Mouse (Mus musculus): ENCODE results near the gene Dnajc6.

The Dnajc6 gene

DNA sequence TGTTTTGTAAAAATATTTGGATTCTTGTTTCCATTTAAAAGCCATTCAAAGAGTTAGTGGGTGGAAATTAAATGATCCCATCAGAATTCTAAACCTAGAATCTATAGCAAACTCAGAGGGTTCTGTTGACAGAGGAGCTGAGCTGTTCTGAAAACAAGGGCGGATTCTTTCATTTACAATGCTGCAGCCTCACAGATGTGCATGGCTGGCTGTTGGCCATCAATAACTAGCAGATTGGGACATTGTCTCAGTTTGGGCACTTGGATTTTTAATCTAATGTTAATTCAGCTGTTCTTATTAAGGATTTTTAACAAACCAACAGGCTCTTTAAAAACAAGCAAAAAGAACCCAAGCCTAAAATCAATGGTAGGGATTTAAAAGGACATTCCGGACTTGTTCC, 75.7 kb downstream of the Dnajc6 start:
- DNase-seq = no peak

DNA sequence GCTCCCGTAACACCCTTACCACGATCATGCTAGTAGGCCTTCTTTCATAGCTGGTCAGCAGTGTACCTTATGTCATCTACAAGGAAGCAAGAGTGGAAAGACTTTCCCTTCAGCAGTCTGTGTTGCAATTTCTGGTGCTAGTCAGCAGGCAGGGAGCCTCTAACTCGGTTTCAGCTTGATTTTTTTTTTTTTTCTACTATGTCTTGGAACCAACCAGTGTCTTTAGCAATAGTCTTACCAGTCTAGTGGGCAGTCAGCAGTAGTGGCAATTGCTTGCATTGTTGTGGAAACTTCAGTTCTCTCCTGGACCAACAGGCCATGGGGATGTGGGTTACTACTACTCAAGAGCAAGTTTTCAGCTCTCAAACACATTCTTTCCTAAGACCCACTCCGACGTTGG, 78.9 kb downstream of the Dnajc6 start:
- DNase-seq = no peak

DNA sequence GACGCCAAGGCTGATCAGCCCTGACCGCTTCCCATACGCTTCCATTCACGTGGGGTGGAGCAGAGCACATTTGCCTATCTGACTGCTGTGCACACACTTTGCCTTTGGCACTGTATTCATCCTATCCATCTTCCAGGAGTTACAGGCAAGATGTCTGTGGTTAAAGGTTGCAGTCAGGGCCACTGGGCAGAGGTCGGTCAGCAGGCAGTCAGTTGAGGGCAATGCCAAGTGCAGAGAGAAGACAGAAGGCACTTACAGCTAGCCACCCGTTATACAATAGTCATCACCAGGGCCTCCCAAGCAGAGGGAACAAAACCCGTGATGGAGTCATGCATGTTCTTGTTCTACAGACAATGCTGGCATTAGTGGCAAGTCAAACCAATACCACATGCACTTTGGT, 82.3 kb downstream of the Dnajc6 start:
- DNase-seq = peak; percentile 43

GRCm38 (mm10) chr4:101579517-101579916, 83.1 kb downstream of the Dnajc6 start:
- DNase-seq = no peak

DNA sequence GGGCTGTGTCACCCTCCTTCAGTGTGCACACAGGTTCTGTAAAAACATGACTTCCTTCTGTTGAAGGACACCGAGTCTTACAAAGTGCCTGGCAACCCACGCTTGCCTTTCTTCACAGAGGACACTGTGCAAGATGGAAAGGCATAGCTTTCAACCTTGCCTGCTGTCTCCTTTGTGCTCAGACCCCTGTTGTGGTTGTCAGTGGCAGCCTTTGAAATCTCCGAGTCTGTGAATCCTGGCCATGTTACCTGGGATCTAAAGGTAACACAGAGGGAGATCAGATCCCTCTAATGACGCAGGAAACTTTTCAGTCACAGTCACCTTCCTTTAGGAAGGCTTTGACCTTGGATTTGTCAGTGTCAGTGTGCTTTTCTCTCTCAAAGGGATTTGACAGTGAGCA, 84.7 kb downstream of the Dnajc6 start:
- no peak for DNase-seq

DNA sequence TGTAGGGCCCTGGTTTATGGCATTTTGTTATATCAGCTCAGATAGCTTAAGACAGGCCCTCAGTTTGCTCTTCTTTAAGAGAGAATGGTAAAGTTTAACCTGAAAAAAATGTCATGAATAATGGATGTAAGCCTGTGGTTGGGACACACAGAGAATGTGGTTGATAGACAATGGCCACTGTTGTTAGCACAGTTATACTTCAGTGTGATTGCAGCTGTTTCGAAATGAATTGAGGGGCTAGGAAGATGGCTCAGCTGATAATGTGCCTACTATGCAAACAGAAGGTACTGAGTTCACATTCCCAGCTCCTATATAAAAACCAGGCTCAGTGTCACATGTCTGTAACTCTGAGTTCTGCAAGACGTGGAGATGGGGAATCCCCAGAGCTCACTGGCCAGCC, 86.4 kb downstream of the Dnajc6 start:
- no peak for DNase-seq

DNA sequence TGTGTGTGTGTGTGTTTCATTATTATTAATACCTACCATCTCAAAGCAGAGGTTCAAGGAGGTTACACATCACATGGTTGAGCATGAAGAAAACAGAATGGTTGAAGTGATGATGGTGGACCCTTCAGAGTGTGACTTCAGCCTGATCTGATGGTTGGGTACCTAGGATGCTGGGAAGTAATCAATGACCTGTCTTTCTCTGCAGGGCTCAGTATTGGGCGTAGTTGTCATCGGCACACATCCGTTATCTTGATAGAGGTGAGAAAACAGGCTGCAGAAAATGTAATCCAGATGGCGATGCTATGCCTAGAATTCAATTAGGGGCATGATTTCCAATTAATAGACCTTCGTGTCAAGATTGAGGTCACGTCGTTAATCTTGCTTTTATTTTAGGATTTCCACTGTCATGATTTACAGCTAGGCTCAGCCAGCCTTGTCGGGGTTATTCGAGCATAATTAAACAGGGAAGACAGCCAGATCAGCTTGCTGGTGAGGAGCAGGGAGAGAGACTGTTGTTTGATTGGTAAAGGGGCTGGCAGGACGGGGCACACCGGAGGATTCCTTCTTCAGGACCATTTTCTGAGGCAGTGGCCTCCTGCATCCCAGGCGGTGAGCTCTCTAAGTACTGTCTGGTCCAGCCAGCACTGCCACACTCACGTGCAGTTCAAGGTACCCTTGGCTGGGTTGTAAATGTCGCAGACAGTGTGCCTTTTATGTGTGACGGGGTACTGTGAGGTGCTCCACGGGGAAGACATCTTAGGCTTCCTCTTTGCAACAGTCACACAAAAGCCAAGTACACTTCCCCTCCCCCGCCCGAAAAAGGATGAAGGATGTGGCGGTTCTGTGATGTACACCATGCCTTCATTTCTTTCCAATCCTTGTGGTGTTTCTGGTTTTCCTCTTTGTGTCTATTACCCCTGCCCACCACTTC, 88.3 kb downstream of the Dnajc6 start:
- DNase-seq = peak; percentile 56

- DNase-seq = no peak
These were observed 89.2 kb downstream of the Dnajc6 start for GRCm38 (mm10) chr4:101585455-101586184.

GRCm38 (mm10) chr4:101588932-101589331, 92.5 kb downstream of the Dnajc6 start:
- no peak for DNase-seq

DNA sequence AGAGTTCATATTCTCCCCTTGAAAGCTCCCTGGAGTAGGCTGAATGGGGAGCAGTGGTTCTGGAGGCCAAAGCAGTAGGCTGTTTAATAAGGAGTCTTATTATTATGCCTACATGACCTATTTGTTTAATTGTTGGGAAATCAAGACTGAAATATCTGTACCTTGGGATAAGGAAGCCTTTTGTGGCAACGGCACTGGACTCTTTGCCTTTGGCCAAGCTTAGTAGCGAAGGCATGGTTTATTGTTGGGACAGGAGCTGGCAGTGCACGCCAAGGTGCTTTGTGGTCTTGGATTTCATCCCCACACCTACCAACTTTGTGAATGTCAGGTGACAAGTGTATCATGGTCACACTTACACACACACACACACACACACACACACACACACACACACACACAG, 93.3 kb downstream of the Dnajc6 start:
- no peak for DNase-seq

DNA sequence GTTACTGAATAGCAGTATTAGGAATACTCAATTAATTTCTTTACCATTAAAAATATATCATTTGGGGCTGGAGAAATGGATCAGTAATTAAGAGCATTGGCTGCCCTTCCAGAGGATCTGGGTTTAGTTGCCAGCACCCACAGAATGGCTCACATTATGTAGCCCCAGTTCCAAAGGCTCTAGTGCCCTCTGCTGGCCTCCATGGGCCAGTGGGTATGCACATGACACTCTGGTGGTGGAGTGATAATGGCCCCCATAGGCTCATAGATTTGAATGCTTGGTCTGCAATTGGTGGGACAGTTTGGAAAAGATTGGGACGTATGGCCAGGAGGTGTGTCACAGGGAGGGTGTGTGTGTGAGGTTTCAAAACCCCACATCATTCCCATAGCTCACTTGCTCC, 95.0 kb downstream of the Dnajc6 start:
- no peak for DNase-seq

DNA sequence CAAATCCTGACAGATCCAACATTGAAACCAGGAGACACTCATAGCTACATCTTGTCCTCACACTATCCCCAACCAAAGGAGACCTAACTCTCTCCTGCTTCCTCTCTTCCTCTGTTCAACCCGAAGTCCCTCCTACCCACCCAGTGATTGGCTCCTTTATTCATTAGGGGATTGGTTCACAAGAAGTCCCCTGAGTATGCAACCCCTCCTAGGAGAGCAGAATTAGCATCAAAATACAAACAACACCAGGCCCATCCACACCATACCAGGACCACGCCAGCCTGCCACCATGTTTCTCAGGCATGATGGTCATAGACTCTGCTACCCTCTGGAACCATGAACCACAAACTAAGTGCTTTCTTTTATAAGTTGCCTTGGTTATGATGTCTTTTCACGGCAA, 96.0 kb downstream of the Dnajc6 start:
- DNase-seq = no peak

DNA sequence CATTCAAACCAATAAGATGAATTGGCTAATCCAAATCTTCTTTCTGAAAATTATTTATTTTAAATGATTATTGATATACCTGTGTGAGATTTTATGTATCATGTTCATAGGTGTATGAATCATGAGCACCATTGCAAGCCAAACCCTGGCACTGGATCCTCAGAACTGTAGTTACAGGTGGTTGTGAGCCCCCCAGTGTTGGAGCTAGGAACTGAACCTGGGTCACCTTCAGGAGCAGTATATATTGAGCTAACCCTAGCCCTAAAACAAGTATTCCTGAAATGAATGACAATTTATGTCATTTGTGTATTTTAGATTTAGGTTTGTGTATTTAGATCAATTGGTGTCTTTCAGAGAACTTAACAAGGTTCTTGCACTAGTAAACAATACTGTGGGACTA, 105.3 kb downstream of the Dnajc6 start:
- DNase-seq = no peak

GRCm38 (mm10) chr4:101603635-101604034, 107.2 kb downstream of the Dnajc6 start:
- peak; percentile 68 for DNase-seq

DNA sequence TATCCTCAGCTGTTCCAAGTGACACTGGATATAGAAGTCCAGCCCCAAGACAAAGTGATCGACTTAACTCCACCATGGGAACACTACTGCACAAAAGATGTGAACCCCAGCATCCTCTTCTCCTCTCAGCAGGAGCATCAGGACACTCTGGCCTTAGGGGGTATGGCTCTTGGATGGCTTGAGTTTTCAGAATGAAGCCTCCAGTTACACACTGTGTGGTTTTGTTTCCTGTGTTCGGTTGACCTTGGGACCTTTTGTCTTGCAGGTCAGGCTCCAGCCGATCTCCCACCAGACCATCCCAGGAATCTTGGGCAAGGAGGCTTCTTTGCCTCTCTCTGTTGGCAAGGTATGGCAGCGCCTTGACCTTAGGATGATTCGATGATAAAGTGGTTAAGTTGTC, 120.1 kb downstream of the Dnajc6 start:
- DNase-seq = no peak

GRCm38 (mm10) chr4:101617742-101618141, 121.3 kb downstream of the Dnajc6 start:
- DNase-seq = no peak

- DNase-seq = no peak
These were observed 123.8 kb downstream of the Dnajc6 start for GRCm38 (mm10) chr4:101620206-101620605.

GRCm38 (mm10) chr4:101621241-101621640, 124.8 kb downstream of the Dnajc6 start:
- DNase-seq = no peak

GRCm38 (mm10) chr4:101625278-101625677, 128.8 kb downstream of the Dnajc6 start:
- no peak for DNase-seq

DNA sequence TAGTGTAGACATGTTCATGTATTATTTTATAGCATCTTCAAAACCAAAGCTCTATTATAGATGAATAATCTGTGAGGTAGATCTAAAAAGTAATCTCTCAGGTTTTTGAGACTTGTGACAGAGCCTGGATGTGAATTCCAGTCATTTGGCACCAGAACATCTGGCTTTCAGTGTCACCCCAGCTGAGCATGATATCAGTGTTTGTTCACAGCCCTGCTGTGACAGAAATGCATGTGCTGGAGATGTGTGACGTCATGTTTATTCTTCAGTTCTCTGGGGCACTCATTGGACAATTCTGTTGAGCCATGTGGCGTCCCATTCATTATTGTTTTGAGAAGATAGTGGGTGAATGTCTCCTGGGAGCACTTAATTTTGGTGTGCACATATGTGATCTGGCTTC, 139.1 kb downstream of the Dnajc6 start:
- no peak for DNase-seq

GRCm38 (mm10) chr4:101637472-101637871, 141.0 kb downstream of the Dnajc6 start:
- no peak for DNase-seq

- DNase-seq = no peak
These were observed 144.2 kb downstream of the Dnajc6 start for GRCm38 (mm10) chr4:101640631-101641030.

DNA sequence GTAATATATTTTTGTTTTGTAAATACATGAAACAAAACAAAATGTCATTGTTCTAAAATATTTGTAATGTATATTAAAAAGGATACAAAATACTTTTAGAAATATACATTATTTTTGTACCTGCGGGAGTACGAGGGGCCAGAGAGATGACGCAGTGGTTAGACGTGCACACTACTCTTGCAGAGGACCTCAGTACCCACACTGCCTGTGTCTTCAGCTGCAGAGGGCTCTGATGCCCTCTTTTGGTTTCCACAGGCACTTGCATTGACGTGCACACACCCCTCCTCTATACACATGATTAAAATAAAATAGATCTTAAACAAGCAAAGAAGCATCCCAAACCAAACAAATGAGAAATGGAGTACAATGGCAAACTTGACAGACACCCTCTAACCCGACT, 146.3 kb downstream of the Dnajc6 start:
- no peak for DNase-seq

DNA sequence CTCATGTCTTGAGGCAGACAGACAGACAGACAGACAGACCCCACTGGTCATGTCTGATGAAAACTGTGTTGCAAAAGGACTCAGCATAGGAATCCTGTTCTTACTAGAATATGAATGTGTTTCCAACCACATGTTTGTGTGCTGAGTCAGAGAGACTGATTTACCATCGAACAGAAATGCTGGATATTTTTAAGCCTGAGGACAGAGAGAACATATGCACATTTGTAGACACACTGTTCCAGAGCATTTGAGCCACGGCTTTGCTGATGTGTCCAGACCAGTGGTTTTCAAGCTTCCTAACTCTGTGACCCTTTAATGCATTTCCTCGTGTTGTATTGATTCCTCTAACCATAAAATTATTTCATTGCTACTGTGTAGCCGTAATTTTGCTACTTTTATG, 146.8 kb downstream of the Dnajc6 start:
- no peak for DNase-seq
